Mouse (Mus musculus): ENCODE data around the gene Sez6l2.

DNA sequence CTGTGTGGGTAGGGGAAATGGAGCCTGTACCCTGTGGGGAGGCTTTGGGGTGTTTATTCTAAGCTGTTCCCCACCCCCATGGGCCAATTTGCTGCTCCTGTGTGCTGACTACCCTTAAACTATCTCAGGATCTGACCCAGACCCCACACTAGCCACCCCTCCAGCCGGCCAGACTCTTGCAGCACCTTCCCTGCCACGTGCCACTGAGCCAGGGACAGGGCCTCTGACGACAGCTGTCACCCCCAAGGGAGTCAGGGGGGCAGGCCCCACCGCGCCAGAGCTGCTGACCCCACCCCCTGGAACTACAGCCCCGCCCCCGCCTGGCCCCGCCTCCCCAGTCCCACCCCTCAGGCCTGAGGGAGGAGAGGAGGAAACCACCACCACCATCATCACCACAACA is 2.3 kb downstream of the Sez6l2 start:
- TF ChIP-seq CTCF (IDR thresholded peaks at IDR 0.05; ENCODE audit: insufficient read depth, low read depth, low read length) (no peak), POLR2A (IDR thresholded peaks at IDR 0.05; ENCODE audit: insufficient read depth, low read depth, low read length) (no peak)
